10 mouse cellular contexts compared by ENCODE assay signal in genomic region chr12:51118021-51118694, GRCm38 (mm10).
DNase-seq lines count a peak whose midpoint lies in the region; ATAC-seq and TF ChIP-seq lines count a peak whose summit lies in the region.
"Had no signal": no experiment of that assay in that cellular context is flagged by ENCODE, and none has a peak within 500 bp of the region (broad histone marks: within the 10 kb centered on the region; RNA-seq: fewer than 3 reads in every experiment).

No protein-coding gene starts in this region.

- H3K9ac ChIP-seq in midbrain, postnatal 0 days (replicated peaks; ENCODE audit: low read length, poor library complexity, severe bottlenecking), result no peak overlapping the region
- H3K9ac ChIP-seq: lung, embryonic 15.5 days had no signal

- no peaks in the 10 kb centered on the region for H3K27me3 ChIP-seq in midbrain, postnatal 0 days (ENCODE audit: insufficient read depth, low read length)
- H3K27me3 ChIP-seq: CH12.LX; lung, embryonic 15.5 days had no signal

- WGBS in midbrain, postnatal 0 days, result 64% methylated on average over 14 of the region's 14 CpGs

- peak; percentile 19 for DNase-seq in gastrocnemius, postnatal 14 days
- DNase-seq in gastrocnemius, postnatal 25 days, result no peak
- peak; percentile 38 for DNase-seq in NIH3T3 (ENCODE audit: low read depth)
- peak; percentile 54 to 80 for DNase-seq in kidney, postnatal 36 days
- peak; percentile 96 for DNase-seq in midbrain, postnatal 0 days (ENCODE audit: low spot score)
- DNase-seq in lung, adult 18-20 months, result no peak
- DNase-seq in thymus, postnatal 10 days (ENCODE audit: low spot score in 2 of 2), result no peak

- no peak overlapping the region for H3K4me2 ChIP-seq in midbrain, postnatal 0 days (ENCODE audit: low read depth, low read length, poor library complexity, severe bottlenecking)
- H3K4me2 ChIP-seq: lung, embryonic 15.5 days had no signal

- peak; percentile 84 for ATAC-seq in midbrain, postnatal 0 days (ENCODE audit: low FRiP score)

- intact Hi-C loops in gastrocnemius, postnatal 14 days (cut with DNase I; ENCODE audit: low total_unique reads), result no loop called here

- H3K27ac ChIP-seq in cortical plate, adult 2 months (ENCODE audit: insufficient read depth, low read length), result peak overlapping the region; percentile 63
- H3K27ac ChIP-seq in midbrain, postnatal 0 days (ENCODE audit: low read depth, low read length), result no peak overlapping the region
- H3K27ac ChIP-seq: lung, embryonic 15.5 days had no signal

- no peak for TF ChIP-seq CTCF in cortical plate, adult 2 months (IDR thresholded peaks at IDR 0.05; ENCODE audit: extremely low read depth, insufficient read depth, low read length)
- TF ChIP-seq CTCF in midbrain, postnatal 0 days (IDR thresholded peaks at IDR 0.05), result peak; percentile 18; the same call in 1 of the 2 replicates

- H3K4me1 ChIP-seq in cortical plate, adult 2 months (ENCODE audit: control insufficient read depth, insufficient read depth, low read length), result peaks cover 8% of the 10 kb centered on the region
- no peaks in the 10 kb centered on the region for H3K4me1 ChIP-seq in midbrain, postnatal 0 days (ENCODE audit: insufficient read depth, low read length)
- H3K4me1 ChIP-seq: lung, embryonic 15.5 days had no signal

- H3K9me3 ChIP-seq in midbrain, postnatal 0 days (ENCODE audit: low read length), result no peaks in the 10 kb centered on the region
- H3K9me3 ChIP-seq: lung, embryonic 15.5 days had no signal

- no peak overlapping the region for H3K4me3 ChIP-seq in cortical plate, adult 2 months (ENCODE audit: insufficient read depth, low read length)
- no peak overlapping the region for H3K4me3 ChIP-seq in midbrain, postnatal 0 days (ENCODE audit: low read depth, low read length)
- H3K4me3 ChIP-seq: lung, embryonic 15.5 days had no signal

- H3K36me3 ChIP-seq in midbrain, postnatal 0 days (ENCODE audit: insufficient read depth, low read length), result no peaks in the 10 kb centered on the region
- H3K36me3 ChIP-seq: lung, embryonic 15.5 days had no signal

- no peak for TF ChIP-seq POLR2A in cortical plate, adult 2 months (IDR thresholded peaks at IDR 0.05; ENCODE audit: extremely low read depth, insufficient read depth, low read length)

Comparison
In these comparisons a context has a peak if more than half of its experiments do, and no peak if none do; other contexts are left out.
1. DNase-seq: peak in gastrocnemius, postnatal 14 days (single experiment), NIH3T3 (single experiment), kidney, postnatal 36 days (2 of 2) and midbrain, postnatal 0 days (single experiment); none in gastrocnemius, postnatal 25 days (single experiment), lung, adult 18-20 months (0 of 2) and thymus, postnatal 10 days (0 of 2).